Mouse (Mus musculus): ENCODE data around the gene Ntng1.

Gene Ntng1

DNA sequence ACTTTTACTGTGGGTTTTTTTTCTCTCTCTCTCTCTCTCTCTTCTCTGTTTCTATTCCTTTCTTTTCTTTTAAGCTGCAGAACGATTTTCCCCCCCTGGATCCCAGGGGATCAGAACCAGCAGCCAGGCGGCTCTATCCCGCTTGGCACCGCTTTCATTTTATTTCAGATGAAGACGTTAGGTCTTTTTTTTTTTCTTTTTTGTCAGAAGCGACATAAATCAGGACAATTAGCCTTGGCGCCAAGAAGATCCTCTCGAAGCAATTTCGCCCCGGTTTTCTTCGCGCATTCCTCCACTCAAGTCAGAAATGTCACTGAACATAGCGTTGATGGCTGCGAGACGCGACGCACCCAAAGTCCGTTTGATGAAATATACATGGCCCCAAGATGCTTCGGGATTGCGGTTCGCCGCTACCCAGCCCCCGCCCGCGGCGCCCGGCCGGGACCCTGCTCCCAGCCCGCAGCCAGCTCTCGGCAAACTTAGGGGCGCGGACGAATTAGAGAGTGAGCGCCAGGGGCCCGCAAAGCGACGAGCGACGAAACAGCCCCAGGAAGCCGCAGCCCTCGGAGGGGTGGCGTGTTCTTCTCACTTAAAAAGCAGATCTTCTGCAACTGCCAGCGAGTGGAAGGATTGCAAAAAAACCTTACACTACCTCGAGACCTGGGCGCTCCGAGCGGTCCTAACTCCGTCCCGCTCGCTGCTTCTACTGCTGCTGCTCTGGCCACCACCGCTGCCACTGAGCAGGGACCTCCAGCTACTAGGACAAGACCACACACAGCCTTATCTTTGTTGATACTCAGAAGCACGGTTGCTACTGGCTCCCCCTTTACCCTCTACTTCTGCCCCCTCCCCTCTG, at the start of gene Ntng1:
Gene Ntng1, minus strand, starts transcription at position 806 of the 856 bp plus-strand sequence.
- CTCF ChIA-PET = no interaction called here

DNA sequence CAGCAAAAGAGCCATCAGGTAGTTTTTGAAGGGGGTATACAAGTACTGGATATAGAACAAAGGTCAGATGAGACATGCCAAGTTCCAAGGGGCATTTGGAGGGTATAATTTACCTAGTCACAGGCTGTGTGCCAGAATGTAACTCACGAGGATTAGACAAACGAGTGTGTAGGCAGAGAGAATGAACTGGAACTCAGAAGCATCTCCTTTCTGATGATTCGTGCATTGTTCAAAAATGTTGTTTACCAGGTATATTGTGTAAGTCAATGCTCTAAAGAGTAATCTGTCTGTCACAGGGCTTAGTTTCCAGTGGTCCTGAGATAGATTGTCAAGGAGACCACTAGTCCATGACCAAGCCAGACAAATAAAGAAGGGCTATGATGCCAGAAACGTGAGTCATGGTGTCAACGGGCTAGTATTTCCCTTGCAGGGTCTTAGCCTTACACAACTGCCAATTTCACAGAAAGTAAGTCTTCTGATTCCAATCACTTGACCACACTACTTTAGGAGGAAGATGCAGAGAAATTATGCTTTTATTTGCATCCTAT, 43.7 kb upstream of the Ntng1 start:
- CTCF ChIA-PET = no interaction called here

DNA sequence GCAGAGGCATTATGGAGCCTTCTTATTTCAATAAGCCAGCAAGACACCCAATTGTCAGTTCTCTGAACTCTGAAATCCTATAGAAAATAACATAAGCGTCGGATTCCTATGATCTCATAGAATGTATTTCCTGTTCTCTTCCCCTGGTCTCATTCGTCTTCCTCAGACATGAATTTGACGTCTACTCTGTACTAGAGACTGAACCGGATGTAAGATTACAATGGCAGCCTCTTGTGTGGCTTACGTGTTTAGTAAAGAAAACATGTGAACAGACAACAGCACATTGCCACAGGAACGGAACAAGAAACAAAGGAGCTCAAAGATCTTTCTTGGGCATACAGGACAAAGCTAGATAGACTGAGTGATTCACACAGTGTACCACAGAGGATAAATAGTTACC, 5.3 kb upstream of the Ntng1 start:
- CTCF ChIA-PET = no interaction called here

DNA sequence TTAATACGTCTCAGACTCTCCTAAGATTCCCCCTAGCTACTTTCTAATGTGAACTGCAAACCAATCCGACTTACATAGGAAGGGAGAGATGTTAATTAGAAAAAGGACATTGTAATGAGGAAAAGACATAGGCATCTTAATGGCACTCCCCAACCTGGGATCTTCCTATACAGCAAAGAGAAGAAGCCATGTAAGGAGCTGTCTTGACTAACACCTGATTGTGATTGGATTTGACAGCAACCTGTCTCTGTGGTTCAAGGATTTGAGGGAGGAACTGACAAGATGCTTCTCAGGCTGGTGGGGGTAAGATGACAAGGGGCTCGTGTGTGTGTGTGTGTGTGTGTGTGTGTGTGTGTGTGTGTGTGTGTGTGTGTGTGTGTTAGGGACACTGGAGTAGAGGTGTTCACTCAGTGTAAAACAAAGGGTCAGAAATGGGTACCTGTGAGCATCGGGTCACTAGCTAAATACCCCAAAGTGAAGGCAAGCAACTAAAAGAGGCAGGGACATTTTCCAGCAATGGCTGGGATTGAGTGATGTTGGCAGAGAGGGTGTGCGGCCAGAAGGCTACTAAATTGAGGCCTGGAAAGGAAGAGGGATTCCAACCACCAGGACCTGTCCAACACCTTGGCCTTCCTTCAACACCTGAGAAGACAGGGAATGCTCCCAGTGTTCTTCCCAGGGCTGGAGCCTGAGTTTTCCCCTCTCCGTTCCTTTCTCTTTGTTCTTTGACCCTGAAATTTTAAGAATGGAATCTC, 667 bp upstream of the Ntng1 start:
- CTCF ChIA-PET = no interaction called here

DNA sequence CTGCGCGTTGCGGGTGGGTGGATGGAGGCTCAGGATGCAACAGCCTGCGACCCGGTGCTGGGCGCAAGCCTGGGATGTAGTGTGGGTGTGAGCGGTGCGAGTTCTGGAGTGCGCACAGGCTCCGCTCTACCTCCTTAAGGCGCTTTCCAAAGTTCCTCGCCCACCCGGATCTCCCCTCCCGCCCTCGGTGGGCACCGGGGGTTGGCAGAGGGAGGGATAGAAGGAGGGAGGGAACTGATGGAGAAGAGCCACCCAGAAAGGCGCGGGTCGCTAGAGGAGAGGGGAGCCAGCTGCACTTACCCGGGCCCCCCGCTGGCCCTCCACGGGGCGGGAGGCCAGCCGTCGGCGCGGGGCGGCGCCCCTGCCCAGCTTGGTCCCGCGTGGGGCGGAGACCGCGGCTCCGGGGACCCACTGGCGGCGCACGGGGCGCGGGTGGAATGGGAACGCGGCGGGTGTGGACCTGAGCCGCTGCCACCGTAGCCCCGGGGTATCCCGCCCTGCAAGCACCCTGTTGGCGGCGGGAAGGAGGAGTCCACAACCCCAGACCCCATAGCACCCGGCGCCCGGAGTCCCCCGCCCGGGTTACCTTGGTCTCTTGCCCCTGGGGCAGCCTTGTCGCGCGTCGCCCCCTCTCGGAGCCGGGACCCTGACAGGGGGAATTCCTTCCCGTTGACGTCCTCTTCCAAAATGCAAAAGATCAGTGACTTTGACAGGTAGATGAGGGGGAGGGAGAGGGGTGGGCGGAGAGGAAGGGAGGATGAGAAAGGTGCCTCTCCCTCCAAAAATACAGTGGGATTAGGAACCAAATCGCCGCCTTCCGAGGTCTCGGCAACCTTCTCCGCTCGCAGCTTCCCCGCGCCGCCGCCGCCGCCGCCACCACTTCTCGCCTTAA, 1.3 kb downstream of the Ntng1 start:
- CTCF ChIA-PET = no interaction called here

GRCm38 (mm10) chr3:110141351-110142302, 2.2 kb downstream of the Ntng1 start:
- CTCF ChIA-PET = no interaction called here

- CTCF ChIA-PET = no interaction called here
Observed at GRCm38 (mm10) chr3:110136115-110136514, 7.7 kb downstream of the Ntng1 start.

GRCm38 (mm10) chr3:110133150-110133549, 10.7 kb downstream of the Ntng1 start:
- CTCF ChIA-PET = no interaction called here

- CTCF ChIA-PET = no interaction called here
Observed at GRCm38 (mm10) chr3:110132289-110132688, 11.5 kb downstream of the Ntng1 start.

DNA sequence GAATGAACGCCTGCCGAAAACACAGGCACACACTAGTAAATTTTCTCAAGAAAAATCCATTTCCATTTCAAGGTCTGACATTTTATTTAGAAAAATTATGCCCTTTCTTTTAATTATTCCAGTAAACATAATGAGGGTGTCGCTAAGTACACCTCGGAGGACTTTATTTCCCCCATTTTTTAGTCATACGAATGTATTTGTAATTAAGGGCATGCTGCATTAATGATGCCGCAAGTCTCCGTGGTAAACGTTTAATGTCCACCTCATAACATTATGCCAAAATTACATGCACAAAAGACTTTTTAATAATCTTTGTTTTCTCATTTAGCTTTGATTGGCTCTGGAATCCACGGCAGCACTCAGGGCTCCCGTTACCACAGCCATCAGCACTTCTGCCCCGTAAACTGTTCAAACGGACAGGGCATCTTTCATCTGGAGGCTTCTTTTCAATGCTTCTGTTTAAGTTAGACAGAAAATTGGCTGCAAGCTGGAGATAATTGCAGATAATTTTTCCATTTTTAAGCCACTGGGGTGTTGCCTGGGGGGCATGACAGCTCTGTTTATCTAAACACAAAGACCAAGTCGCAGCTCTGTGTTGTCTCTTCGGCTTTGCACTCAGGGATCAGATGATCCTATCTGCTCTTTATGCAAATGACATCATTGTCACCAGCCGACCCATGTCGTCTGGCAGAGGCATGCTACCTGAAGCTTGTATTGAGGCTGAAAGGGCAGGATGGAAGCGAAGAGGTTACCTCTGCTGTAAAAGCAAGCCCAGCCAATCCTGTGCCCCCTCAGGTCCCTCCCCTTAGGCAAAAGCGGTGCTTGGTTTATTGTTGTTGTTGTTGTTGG, 12.5 kb downstream of the Ntng1 start:
- CTCF ChIA-PET = no interaction called here

DNA sequence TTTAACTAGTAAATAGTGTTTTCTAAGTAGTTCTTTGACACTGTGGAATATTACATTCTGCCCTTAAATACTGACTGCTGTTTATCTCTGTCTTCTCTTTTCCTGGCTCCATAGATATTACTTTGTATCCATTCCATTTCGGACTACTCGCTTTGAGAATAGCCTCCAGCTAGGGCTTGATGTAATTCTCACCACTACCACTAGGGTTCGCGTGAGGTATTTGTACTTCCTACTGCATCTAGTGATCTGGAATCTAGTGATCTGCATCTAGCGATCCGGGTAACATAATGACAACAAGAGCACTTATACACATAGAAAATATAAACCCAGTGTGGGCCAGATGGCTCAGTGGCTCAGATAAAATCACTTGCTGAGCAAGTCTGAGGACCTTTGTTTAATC, 14.2 kb downstream of the Ntng1 start:
- CTCF ChIA-PET = no interaction called here

DNA sequence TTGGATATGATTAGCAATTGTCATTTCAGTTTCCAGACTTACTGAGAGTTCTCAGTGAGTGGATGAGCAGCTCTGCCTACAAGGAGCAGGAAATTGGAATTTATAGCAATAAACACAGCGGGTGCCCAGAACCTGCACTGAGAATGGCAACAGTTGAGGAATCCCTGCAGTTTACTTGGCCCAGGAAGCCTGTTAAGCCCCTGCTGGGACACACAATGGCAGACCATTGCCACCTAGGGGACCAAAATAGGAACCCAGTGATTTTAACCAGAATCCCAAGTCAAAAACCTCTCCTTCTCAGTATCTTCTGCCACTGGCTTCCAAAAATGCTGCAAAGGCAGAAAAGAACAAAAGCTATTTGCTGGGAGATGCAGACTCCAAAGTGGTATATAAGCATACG, 37.8 kb downstream of the Ntng1 start:
- CTCF ChIA-PET = no interaction called here

DNA sequence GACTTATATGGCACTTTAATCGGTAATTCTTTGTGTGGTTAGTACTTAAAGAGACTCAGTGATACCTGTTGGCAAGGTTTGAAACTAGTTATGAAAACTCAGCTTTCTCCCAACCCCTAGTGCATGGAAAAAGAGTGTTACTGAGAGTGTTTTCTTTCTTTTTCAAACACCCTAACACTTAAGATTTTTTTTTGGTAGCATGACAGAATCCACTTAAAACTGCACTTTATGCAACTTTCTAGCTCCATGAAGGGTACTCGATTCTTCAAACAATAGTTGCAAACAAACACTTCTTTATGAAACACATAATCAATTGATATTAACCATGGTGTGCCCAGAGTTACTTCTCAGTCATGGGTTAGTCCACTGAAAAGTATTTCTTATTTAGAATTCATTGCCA, 49.4 kb downstream of the Ntng1 start:
- CTCF ChIA-PET = no interaction called here

GRCm38 (mm10) chr3:110094003-110094402, 49.8 kb downstream of the Ntng1 start:
- CTCF ChIA-PET = no interaction called here

DNA sequence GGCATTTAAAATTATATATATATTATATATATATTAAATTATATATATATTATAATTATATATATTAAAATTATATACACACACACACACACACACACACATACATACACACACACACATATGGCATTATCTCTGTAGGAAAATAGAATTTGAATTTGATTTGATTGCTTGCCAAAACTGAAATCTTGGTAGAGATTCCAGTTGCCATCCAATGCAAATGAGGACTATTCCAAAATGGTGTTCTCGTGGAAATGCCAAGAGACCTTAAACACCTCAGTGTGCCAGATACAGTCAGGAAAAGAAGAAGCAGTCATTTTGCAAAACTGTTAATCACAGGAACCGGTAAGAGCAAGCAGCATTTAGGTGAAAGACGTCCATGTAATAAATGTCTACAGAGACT, 51.3 kb downstream of the Ntng1 start:
- CTCF ChIA-PET = no interaction called here

- CTCF ChIA-PET = no interaction called here
Observed at GRCm38 (mm10) chr3:110087189-110087588, 56.6 kb downstream of the Ntng1 start.

GRCm38 (mm10) chr3:110085336-110085735, 58.5 kb downstream of the Ntng1 start:
- CTCF ChIA-PET = no interaction called here

- CTCF ChIA-PET = no interaction called here
Observed at GRCm38 (mm10) chr3:110064709-110065256, 79.0 kb downstream of the Ntng1 start.

- CTCF ChIA-PET = no interaction called here
Observed at GRCm38 (mm10) chr3:110055915-110056314, 87.9 kb downstream of the Ntng1 start.

DNA sequence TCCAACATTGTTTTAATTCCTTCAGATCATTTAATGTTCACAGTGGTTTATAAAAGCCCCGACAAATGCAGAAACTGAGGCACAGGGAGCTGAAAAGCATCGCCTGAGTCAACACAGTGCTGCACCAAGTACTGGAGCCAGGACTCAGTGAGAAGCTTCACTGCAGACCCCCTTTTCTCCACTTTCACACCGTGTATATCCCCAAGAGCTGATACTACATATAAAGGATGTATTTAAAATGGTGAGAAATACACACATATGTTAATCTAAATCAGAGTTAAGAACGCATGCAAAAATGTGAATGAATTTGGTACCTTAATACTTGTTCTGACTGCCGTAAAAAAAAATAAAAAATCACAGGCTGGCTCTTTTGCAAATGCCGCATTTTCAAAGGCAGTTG, 88.4 kb downstream of the Ntng1 start:
- CTCF ChIA-PET = no interaction called here
